Mouse (Mus musculus): ENCODE measurements around the gene Dab1. TPM values are rescaled to one million over a fixed set of nuclear protein-coding genes. Genes with fewer than 3 reads are reported as not detected.

Gene Dab1
- polyA plus RNA-seq, 1 experiment from 2014 or later = 20.6 TPM

GRCm38 (mm10) chr4:103922431-103922931 is 303.3 kb downstream of the Dab1 start:
- ATAC-seq (ENCODE audit: low FRiP score, low TSS enrichment) = no peak
- Histone ChIP-seq H3K27ac (ENCODE audit: low read length) (no peak overlapping the region), H3K36me3 (ENCODE audit: insufficient read depth, low read length) (no peaks in the 10 kb centered on the region), H3K4me1 (ENCODE audit: insufficient read depth, low read length) (peaks cover 6% of the 10 kb centered on the region; the same call in 1 of the 2 replicates), H3K9ac (replicated peaks; ENCODE audit: low read length) (no peak overlapping the region), H3K4me2 (replicated peaks; ENCODE audit: low read depth, low read length) (no peak overlapping the region), H3K27me3 (ENCODE audit: insufficient read depth, low read length) (no peaks in the 10 kb centered on the region), H3K4me3 (ENCODE audit: low read length) (no peak overlapping the region), H3K9me3 (ENCODE audit: low read length) (no peaks in the 10 kb centered on the region)
- WGBS = 59% methylated on average over 3 of the region's 3 CpGs

- Histone ChIP-seq H3K9me3 (ENCODE audit: low read length) (no peaks in the 10 kb centered on the region), H3K4me3 (ENCODE audit: low read length) (no peak overlapping the region), H3K27ac (ENCODE audit: low read length) (no peak overlapping the region), H3K27me3 (ENCODE audit: insufficient read depth, low read length) (no peaks in the 10 kb centered on the region), H3K4me1 (ENCODE audit: insufficient read depth, low read length) (peaks cover 6% of the 10 kb centered on the region; the same call in 1 of the 2 replicates), H3K4me2 (replicated peaks; ENCODE audit: low read depth, low read length) (no peak overlapping the region), H3K9ac (replicated peaks; ENCODE audit: low read length) (no peak overlapping the region), H3K36me3 (ENCODE audit: insufficient read depth, low read length) (no peaks in the 10 kb centered on the region)
- WGBS = 29% methylated on average over 5 of the region's 5 CpGs
- no peak for ATAC-seq (ENCODE audit: low FRiP score, low TSS enrichment)
These were observed 307.5 kb downstream of the Dab1 start for GRCm38 (mm10) chr4:103926682-103927081.

DNA sequence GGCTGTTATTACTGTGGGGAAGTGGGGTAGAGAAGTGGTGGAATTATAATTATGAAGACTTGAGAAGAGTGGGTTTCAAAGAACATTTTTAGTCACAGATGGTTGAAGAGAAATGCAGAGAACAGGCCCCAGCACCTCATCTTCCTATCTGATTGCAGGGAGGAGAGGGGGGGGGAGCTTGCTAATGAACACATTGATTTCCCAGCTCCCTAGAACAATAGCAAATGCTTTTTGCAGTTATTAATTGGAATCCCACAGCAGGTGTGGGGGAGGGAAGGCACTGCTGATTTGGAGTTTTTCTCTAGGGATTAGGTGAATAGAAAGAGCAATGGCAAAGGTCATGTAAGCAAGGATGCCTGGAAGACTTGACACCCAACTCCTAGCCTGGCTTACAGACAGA is 310.5 kb downstream of the Dab1 start:
- H3K9me3 ChIP-seq (ENCODE audit: low read length) = no peaks in the 10 kb centered on the region
- H3K9ac ChIP-seq (replicated peaks; ENCODE audit: low read length) = no peak overlapping the region
- ATAC-seq (ENCODE audit: low FRiP score, low TSS enrichment) = no peak
- H3K4me2 ChIP-seq (replicated peaks; ENCODE audit: low read depth, low read length) = no peak overlapping the region
- H3K4me1 ChIP-seq (ENCODE audit: insufficient read depth, low read length) = peaks cover 6% of the 10 kb centered on the region; the same call in 1 of the 2 replicates
- H3K36me3 ChIP-seq (ENCODE audit: insufficient read depth, low read length) = no peaks in the 10 kb centered on the region
- no peak overlapping the region for H3K27ac ChIP-seq (ENCODE audit: low read length)
- H3K27me3 ChIP-seq (ENCODE audit: insufficient read depth, low read length) = no peaks in the 10 kb centered on the region
- H3K4me3 ChIP-seq (ENCODE audit: low read length) = no peak overlapping the region

- no peak for ATAC-seq (ENCODE audit: low FRiP score, low TSS enrichment)
- H3K4me1 ChIP-seq (ENCODE audit: insufficient read depth, low read length) = no peaks in the 10 kb centered on the region
- H3K4me3 ChIP-seq (ENCODE audit: low read length) = no peak overlapping the region
- no peaks in the 10 kb centered on the region for H3K27me3 ChIP-seq (ENCODE audit: insufficient read depth, low read length)
- no peak overlapping the region for H3K27ac ChIP-seq (ENCODE audit: low read length)
- H3K4me2 ChIP-seq (replicated peaks; ENCODE audit: low read depth, low read length) = no peak overlapping the region
- H3K36me3 ChIP-seq (ENCODE audit: insufficient read depth, low read length) = no peaks in the 10 kb centered on the region
- H3K9me3 ChIP-seq (ENCODE audit: low read length) = no peaks in the 10 kb centered on the region
- WGBS = 84% methylated on average over 3 of the region's 3 CpGs
- H3K9ac ChIP-seq (replicated peaks; ENCODE audit: low read length) = no peak overlapping the region
These were observed 315.2 kb downstream of the Dab1 start for GRCm38 (mm10) chr4:103934364-103934763.

DNA sequence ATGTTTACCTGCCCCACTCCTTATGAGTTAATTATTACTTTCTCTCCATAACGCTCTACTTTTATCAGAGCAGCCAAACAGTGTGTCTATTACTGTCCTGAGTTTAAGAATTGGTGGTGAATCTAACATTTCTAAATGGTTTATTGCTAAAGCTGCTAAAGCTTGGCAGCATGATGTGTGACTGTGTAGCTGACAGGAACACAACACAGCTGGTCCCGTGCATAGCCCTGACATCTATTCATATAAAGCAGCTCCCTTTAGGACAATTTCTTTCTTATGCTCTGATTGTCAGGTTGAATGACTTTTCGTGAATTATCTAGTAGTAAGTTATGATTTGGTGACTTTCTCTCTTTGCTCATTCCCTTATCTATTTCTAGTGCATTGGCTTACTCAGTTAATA is 329.1 kb downstream of the Dab1 start:
- H3K27ac ChIP-seq (ENCODE audit: low read length) = no peak overlapping the region
- H3K4me3 ChIP-seq (ENCODE audit: low read length) = no peak overlapping the region
- H3K4me1 ChIP-seq (ENCODE audit: insufficient read depth, low read length) = no peaks in the 10 kb centered on the region
- H3K9ac ChIP-seq (replicated peaks; ENCODE audit: low read length) = no peak overlapping the region
- H3K27me3 ChIP-seq (ENCODE audit: insufficient read depth, low read length) = no peaks in the 10 kb centered on the region
- WGBS = 61% methylated on average over 3 of the region's 3 CpGs
- no peak overlapping the region for H3K4me2 ChIP-seq (replicated peaks; ENCODE audit: low read depth, low read length)
- H3K9me3 ChIP-seq (ENCODE audit: low read length) = no peaks in the 10 kb centered on the region
- no peak for ATAC-seq (ENCODE audit: low FRiP score, low TSS enrichment)
- no peaks in the 10 kb centered on the region for H3K36me3 ChIP-seq (ENCODE audit: insufficient read depth, low read length)

DNA sequence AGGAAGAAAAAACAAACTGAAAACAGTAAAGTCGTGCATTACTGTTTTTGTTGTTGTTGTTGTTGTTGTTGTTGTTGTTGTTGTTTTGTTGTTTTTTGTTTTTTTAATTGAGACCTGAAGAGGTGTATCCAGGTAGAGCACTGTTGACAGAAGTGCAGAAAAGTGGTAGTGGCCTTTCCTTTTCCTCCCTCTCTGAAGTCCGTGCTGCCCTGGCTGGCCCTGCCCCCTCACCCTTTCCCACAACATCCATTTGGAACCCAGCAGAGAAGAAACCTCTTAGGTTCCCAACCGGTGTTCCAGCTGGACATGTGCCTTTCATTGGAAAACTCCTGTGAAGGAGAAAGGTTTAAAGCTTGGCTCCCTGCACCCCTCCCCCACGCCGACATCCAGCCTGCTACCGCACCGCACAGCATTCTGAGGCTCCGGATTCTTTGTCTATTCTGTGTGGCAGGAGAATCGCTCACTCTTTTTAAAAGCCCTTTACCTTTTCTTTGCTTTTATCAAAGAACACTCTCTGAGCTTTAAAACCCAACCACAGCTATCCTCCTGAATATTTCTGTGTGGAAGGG is 334.6 kb downstream of the Dab1 start:
- 56% methylated on average over 9 of the region's 9 CpGs for WGBS

DNA sequence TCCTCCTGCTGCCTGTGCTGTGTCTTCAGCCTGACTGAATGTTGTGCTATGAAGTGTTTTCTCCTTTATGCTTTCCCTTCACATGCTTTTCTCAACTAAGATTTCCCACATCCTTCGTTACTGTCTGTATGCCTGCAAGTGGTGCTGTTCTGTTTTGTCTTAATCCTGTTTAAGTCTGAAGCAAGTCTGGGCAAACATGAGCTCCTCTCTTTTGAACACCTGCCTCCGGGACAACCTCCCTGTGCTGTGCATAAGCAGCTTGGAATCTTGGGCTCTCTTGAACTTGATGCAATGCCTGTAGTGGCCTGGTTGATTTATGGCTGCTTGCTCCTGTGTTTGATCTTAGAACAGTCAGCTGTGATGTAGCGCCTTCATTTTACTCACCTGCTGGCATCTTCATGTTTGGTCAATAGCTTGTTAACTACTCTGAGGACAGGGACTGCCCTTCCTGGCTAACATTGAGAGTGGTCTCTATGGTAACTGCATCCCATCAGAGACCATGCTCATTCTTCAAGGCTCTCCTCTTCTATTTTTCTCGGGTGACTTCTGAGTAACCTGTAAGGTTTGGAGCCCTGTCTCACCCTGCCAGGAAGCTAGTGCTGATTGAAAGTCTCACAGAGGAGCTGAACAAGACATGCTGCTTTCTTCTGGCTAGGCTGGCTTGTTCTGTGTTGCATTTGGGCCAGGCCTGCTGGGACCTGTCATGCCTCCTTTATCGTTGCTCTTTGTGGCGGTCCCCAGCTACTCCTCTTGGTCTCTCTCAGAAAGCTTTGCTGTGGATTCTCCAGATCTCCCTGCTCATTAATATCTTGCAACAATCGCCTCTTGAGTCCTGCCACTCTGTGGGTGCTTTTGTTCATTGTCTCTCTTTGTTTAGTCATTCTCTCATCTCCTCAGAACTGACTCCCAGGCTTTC is 342.2 kb downstream of the Dab1 start:
- Histone ChIP-seq H3K4me2 (replicated peaks; ENCODE audit: low read depth, low read length) (no peak overlapping the region), H3K4me1 (ENCODE audit: insufficient read depth, low read length) (no peaks in the 10 kb centered on the region), H3K36me3 (ENCODE audit: insufficient read depth, low read length) (no peaks in the 10 kb centered on the region), H3K27me3 (ENCODE audit: insufficient read depth, low read length) (no peaks in the 10 kb centered on the region), H3K9ac (replicated peaks; ENCODE audit: low read length) (no peak overlapping the region), H3K4me3 (ENCODE audit: low read length) (no peak overlapping the region), H3K27ac (ENCODE audit: low read length) (no peak overlapping the region), H3K9me3 (ENCODE audit: low read length) (no peaks in the 10 kb centered on the region)
- ATAC-seq (ENCODE audit: low FRiP score, low TSS enrichment) = no peak
- WGBS = 77% methylated on average over 7 of the region's 7 CpGs

More for the DNA sequence above, 334.6 kb downstream of the Dab1 start:
- Histone ChIP-seq H3K27me3 (ENCODE audit: insufficient read depth, low read length) (no peaks in the 10 kb centered on the region), H3K4me2 (replicated peaks; ENCODE audit: low read depth, low read length) (no peak overlapping the region), H3K36me3 (ENCODE audit: insufficient read depth, low read length) (no peaks in the 10 kb centered on the region), H3K4me1 (ENCODE audit: insufficient read depth, low read length) (no peaks in the 10 kb centered on the region), H3K27ac (ENCODE audit: low read length) (no peak overlapping the region), H3K4me3 (ENCODE audit: low read length) (no peak overlapping the region), H3K9ac (replicated peaks; ENCODE audit: low read length) (no peak overlapping the region), H3K9me3 (ENCODE audit: low read length) (no peaks in the 10 kb centered on the region)
- ATAC-seq (ENCODE audit: low FRiP score, low TSS enrichment) = no peak

DNA sequence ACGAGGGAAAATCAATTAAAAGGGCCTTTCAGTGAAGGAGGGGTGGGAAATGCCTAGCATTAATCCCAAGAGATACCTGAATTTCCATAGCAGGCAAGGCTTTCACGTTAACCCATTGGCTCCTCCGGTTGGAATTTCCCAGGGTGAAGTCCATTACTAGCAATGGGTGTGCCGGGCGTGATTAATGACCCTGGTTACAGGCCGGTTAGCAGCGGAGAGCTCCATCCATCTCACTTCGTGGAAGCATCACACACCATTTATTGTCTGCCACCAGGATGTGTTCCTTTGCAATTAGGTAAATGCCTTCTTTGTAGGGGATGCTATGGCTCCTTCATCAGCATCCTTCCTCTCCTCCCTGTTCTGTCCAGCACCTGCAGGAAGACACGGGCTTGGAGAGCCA is 350.7 kb downstream of the Dab1 start:
- Histone ChIP-seq H3K4me1 (ENCODE audit: insufficient read depth, low read length) (no peaks in the 10 kb centered on the region), H3K9me3 (ENCODE audit: low read length) (no peaks in the 10 kb centered on the region)
- WGBS = 32% methylated on average over 9 of the region's 9 CpGs

DNA sequence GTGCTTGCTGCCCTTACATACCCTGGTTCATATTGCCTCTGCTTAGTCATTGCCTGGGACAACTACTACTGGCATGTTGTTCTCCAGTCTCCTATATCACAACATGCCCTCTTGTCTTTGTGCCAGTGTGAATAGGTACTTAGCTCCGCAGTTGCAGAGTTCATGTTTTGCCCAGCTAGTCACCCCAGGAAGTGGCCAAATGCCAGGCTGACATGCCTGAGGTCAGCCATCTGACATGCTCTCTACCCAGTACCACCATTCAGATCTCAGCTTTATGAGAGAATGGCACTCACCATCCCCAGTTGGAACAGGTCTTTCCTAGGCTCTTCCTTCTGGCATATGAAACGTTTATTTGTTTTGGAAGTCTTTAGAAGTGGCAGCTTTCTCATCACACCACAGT is 355.4 kb downstream of the Dab1 start:
- H3K4me1 ChIP-seq (ENCODE audit: insufficient read depth, low read length) = no peaks in the 10 kb centered on the region
- ATAC-seq (ENCODE audit: low FRiP score, low TSS enrichment) = no peak
- H3K9me3 ChIP-seq (ENCODE audit: low read length) = no peaks in the 10 kb centered on the region
- no peak overlapping the region for H3K27ac ChIP-seq (ENCODE audit: low read length)
- 71% methylated on average over 2 of the region's 2 CpGs for WGBS
- no peaks in the 10 kb centered on the region for H3K27me3 ChIP-seq (ENCODE audit: insufficient read depth, low read length)
- H3K4me3 ChIP-seq (ENCODE audit: low read length) = no peak overlapping the region
- no peaks in the 10 kb centered on the region for H3K36me3 ChIP-seq (ENCODE audit: insufficient read depth, low read length)
- H3K9ac ChIP-seq (replicated peaks; ENCODE audit: low read length) = no peak overlapping the region
- no peak overlapping the region for H3K4me2 ChIP-seq (replicated peaks; ENCODE audit: low read depth, low read length)

More for the DNA sequence above, 350.7 kb downstream of the Dab1 start:
- Histone ChIP-seq H3K9ac (replicated peaks; ENCODE audit: low read length) (no peak overlapping the region), H3K27ac (ENCODE audit: low read length) (no peak overlapping the region), H3K4me2 (replicated peaks; ENCODE audit: low read depth, low read length) (no peak overlapping the region), H3K36me3 (ENCODE audit: insufficient read depth, low read length) (no peaks in the 10 kb centered on the region), H3K4me3 (ENCODE audit: low read length) (no peak overlapping the region), H3K27me3 (ENCODE audit: insufficient read depth, low read length) (no peaks in the 10 kb centered on the region)
- ATAC-seq (ENCODE audit: low FRiP score, low TSS enrichment) = no peak

DNA sequence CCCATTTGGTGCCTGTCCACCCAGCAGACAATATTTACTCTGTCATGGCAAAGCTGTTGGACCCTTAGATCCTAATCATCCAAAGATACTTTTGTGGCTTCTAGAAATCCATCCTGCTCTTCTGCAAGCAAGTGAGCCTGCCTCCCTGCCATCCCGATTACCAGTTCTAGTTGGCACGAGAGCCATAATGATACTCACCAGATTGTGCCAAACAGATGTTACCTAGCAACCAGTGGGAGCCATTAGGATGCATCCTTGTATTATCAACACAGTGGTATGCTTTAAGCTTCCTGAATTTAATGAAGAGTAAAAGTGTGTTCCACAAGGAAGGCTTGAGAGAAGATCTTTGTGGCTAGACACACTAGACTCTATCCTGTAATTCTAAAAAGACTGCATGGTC is 355.8 kb downstream of the Dab1 start:
- Histone ChIP-seq H3K36me3 (ENCODE audit: insufficient read depth, low read length) (no peaks in the 10 kb centered on the region), H3K27ac (ENCODE audit: low read length) (no peak overlapping the region), H3K4me3 (ENCODE audit: low read length) (no peak overlapping the region), H3K4me2 (replicated peaks; ENCODE audit: low read depth, low read length) (no peak overlapping the region), H3K27me3 (ENCODE audit: insufficient read depth, low read length) (no peaks in the 10 kb centered on the region), H3K9ac (replicated peaks; ENCODE audit: low read length) (no peak overlapping the region), H3K9me3 (ENCODE audit: low read length) (no peaks in the 10 kb centered on the region), H3K4me1 (ENCODE audit: insufficient read depth, low read length) (no peaks in the 10 kb centered on the region)
- ATAC-seq (ENCODE audit: low FRiP score, low TSS enrichment) = no peak
- 84% methylated on average over 2 of the region's 2 CpGs for WGBS

Measured in kidney, embryonic 16.5 days (tissue).